Mouse (Mus musculus): ENCODE results near the gene Kpnb1. TPM values are rescaled to one million over a fixed set of nuclear protein-coding genes. Genes with fewer than 3 reads are reported as not detected.

Kpnb1 gene
- polyA plus RNA-seq, 1 experiment, result 22.8 TPM

DNA sequence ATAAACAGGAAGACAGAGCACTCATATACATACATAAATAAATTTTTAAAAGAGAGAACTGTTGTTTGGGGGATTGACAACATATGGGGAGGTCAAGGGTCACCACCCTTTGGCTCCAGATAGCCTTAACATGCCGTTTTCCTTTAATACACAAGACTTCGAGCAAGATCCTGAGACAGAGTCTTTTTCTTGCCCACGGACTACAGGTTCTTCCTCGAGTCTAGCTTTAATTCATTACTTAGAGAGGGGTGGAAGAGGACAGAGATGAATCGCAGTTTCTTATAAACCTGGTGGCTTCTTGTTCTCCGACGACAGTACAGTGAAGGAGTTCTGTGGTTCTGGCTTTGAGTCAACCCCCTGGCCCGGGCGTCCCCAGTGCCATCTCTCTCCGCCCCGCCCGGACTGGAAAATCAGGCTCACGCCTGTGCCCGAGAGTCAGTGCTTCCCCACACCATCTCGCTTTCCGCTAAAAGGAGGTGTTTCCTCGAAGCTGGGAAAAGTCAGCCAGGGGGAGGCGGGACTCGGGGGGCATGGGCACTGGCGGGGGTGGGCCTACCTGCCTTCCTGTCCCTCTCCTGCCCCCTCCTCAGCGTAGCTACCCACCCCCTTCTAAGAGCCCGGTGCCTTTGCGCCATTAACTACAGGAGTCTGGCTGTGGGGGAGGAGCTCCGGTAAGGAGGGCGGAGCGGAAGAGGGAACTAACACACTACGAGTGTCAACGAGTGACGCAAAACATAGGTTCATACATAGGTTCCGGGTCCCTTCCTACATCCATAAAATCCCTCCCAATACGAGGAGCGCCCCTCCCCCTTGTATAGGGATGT is 60.8 kb downstream of the Kpnb1 start:
- Histone ChIP-seq H3K27me3 (ENCODE audit: control insufficient read depth, insufficient read depth, low read length) (no peaks in the 10 kb centered on the region), H3K4me1 (ENCODE audit: control insufficient read depth, insufficient read depth, insufficient read length) (peaks cover 5% of the 10 kb centered on the region; the same call in 1 of the 2 replicates)
- TF ChIP-seq POLR2A (IDR thresholded peaks at IDR 0.05; ENCODE audit: low read depth, low read length) (peak; percentile 56), CTCF (IDR thresholded peaks at IDR 0.05; ENCODE audit: extremely low read depth, insufficient read depth, insufficient read length, insufficient replicate concordance) (no peak)

DNA sequence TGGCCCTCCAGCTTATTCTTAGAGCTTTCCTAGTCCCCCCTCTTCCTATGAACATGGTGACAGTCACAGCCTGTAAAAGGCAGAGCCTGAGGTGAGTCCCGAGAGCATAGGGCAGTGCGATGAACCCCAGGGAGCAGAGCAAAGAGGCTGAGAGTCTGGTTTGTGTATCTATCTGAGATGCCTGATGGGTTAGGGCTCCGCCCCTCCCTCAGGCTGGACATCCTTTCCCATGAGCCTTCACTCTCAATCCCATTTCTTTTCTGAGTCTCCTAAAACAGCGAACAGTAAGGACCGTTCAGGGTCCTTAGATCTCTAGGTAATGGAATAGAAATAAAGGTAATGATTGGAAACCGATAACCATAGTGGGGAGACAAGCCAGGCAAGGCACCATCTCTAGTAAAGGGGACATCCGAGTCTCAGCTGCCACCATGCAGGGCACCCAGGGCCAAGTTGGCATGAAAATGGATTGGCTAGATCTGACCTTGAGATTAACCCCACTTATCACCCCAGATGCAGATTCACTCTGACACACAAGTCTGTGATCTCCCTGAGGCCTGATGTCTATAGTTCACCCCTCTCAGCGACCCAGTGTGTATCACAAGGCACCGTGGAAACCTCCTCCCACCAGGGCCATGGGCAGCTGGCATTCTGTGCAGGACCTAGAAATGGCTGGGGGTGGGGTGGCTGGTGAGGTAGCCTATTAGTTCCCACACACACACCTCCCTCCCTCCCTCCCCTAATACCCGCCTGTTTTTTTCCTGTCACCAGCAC is 63.2 kb downstream of the Kpnb1 start:
- WGBS, result 85% methylated on average over 10 of the region's 10 CpGs
- DNase-seq (ENCODE audit: low read depth in 1 of 2, low spot score in 2 of 2), result no peak
- no peak for TF ChIP-seq CTCF (IDR thresholded peaks at IDR 0.05; ENCODE audit: extremely low read depth, insufficient read depth, insufficient read length, insufficient replicate concordance)
- no peak for TF ChIP-seq POLR2A (IDR thresholded peaks at IDR 0.05; ENCODE audit: low read depth, low read length)
- Histone ChIP-seq H3K4me1 (ENCODE audit: control insufficient read depth, insufficient read depth, insufficient read length) (peaks cover 8% of the 10 kb centered on the region; the same call in 1 of the 2 replicates), H3K4me3 (ENCODE audit: extremely low read depth, insufficient read depth, insufficient read length) (no peak overlapping the region), H3K27ac (ENCODE audit: insufficient read depth, low read length) (no peak overlapping the region), H3K27me3 (ENCODE audit: control insufficient read depth, insufficient read depth, low read length) (no peaks in the 10 kb centered on the region), H3K36me3 (ENCODE audit: control insufficient read depth, insufficient read depth, low read length) (no peaks in the 10 kb centered on the region)

More for the DNA sequence above, 60.8 kb downstream of the Kpnb1 start:
- H3K36me3 ChIP-seq (ENCODE audit: control insufficient read depth, insufficient read depth, low read length), result no peaks in the 10 kb centered on the region
- H3K4me3 ChIP-seq (ENCODE audit: extremely low read depth, insufficient read depth, insufficient read length), result peak overlapping the region; percentile 53
- peak overlapping the region; percentile 65 for H3K27ac ChIP-seq (ENCODE audit: insufficient read depth, low read length)
- peak; percentile 67 to 77 for DNase-seq (ENCODE audit: low read depth in 1 of 2, low spot score in 2 of 2)
- WGBS, result 4% methylated on average over 32 of the region's 32 CpGs

DNA sequence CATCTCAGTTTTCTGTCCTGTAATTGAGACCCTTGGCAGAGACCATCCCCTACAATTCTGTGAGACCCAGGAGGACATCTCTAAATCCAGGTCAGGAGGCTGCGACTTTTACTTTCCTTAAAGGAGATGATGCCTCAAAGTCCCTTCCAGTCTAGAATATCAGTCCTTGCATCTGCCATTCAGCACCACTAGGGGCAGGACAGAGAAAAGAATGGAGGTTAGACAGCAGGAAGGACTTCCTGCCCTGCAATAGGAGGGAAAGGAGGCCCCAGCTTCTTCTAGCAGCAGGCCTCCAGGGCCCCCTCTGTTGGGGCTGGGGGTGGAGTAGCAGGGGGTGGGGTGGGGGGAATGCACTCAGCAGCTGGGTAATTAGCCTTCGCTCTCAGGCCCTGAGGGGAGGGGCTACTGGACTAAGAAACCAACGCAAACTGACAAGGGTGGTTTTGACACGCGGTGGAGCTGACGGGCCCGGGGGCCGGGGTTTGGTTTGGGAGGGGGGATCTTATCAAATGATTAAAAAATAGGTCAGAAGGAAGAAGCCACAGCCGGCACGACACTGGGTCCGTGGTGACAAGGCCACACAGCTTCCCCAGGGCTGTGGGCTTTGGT is 64.3 kb downstream of the Kpnb1 start:
- no peak for TF ChIP-seq POLR2A (IDR thresholded peaks at IDR 0.05; ENCODE audit: low read depth, low read length)
- TF ChIP-seq CTCF (IDR thresholded peaks at IDR 0.05; ENCODE audit: extremely low read depth, insufficient read depth, insufficient read length, insufficient replicate concordance), result peak; percentile 16; the same call in 1 of the 2 replicates

DNA sequence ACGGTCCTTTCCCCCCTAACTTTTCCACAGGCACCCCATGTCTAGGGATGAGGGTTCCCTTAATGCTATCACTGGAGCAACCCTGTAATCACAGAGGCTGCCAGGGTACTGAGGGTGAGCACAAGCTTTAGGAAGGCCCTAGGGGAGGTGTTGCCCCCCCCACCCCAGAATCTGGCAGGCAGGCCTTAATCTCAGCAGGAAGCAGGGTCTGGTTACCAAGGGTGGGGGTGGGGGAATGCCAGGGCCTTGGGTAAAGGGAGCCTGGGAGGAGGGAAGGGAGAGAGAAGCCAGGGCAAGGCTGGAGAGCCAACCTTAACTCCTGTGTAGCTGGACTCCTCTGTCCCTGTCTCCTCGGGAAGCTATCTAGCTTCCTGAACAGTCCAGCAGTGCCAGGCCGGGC is 67.0 kb downstream of the Kpnb1 start:
- 90% methylated on average over 3 of the region's 3 CpGs for WGBS
- no peak overlapping the region for H3K27ac ChIP-seq (ENCODE audit: insufficient read depth, low read length)
- no peaks in the 10 kb centered on the region for H3K27me3 ChIP-seq (ENCODE audit: control insufficient read depth, insufficient read depth, low read length)
- DNase-seq (ENCODE audit: low read depth in 1 of 2, low spot score in 2 of 2), result no peak
- no peak for TF ChIP-seq POLR2A (IDR thresholded peaks at IDR 0.05; ENCODE audit: low read depth, low read length)
- no peak for TF ChIP-seq CTCF (IDR thresholded peaks at IDR 0.05; ENCODE audit: extremely low read depth, insufficient read depth, insufficient read length, insufficient replicate concordance)
- no peak overlapping the region for H3K4me3 ChIP-seq (ENCODE audit: extremely low read depth, insufficient read depth, insufficient read length)
- H3K36me3 ChIP-seq (ENCODE audit: control insufficient read depth, insufficient read depth, low read length), result no peaks in the 10 kb centered on the region
- H3K4me1 ChIP-seq (ENCODE audit: control insufficient read depth, insufficient read depth, insufficient read length), result peaks cover 5% of the 10 kb centered on the region; the same call in 1 of the 2 replicates

More for the DNA sequence above, 64.3 kb downstream of the Kpnb1 start:
- Histone ChIP-seq H3K27me3 (ENCODE audit: control insufficient read depth, insufficient read depth, low read length) (no peaks in the 10 kb centered on the region), H3K36me3 (ENCODE audit: control insufficient read depth, insufficient read depth, low read length) (no peaks in the 10 kb centered on the region), H3K27ac (ENCODE audit: insufficient read depth, low read length) (no peak overlapping the region), H3K4me1 (ENCODE audit: control insufficient read depth, insufficient read depth, insufficient read length) (peaks cover 5% of the 10 kb centered on the region; the same call in 1 of the 2 replicates), H3K4me3 (ENCODE audit: extremely low read depth, insufficient read depth, insufficient read length) (no peak overlapping the region)
- WGBS, result 49% methylated on average over 11 of the region's 11 CpGs
- DNase-seq (ENCODE audit: low read depth in 1 of 2, low spot score in 2 of 2), result no peak

DNA sequence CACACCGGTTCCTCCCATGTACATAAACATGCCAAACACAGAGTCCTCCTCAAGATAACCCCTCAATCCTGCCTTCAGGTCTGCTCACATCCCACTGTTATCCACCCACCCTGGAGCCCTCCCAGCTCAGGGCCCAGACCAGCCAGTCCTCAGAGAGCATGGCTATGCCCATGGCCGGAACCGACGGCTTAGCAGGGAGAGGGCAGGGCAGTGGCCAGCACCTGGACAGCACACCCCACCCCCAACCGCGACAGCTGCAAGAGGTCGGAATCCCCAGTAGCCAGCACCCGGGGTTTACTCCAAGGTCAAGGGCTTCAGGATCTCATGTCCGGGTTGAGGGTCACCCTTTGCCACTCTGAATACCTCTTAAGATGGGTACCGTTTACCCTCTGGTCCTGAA is 67.5 kb downstream of the Kpnb1 start:
- Histone ChIP-seq H3K27me3 (ENCODE audit: control insufficient read depth, insufficient read depth, low read length) (peaks cover 3% of the 10 kb centered on the region; the same call in 1 of the 2 replicates), H3K4me3 (ENCODE audit: extremely low read depth, insufficient read depth, insufficient read length) (no peak overlapping the region), H3K27ac (ENCODE audit: insufficient read depth, low read length) (no peak overlapping the region), H3K36me3 (ENCODE audit: control insufficient read depth, insufficient read depth, low read length) (no peaks in the 10 kb centered on the region), H3K4me1 (ENCODE audit: control insufficient read depth, insufficient read depth, insufficient read length) (peaks cover 5% of the 10 kb centered on the region; the same call in 1 of the 2 replicates)
- no peak for DNase-seq (ENCODE audit: low read depth in 1 of 2, low spot score in 2 of 2)
- WGBS, result 92% methylated on average over 10 of the region's 10 CpGs
- no peak for TF ChIP-seq CTCF (IDR thresholded peaks at IDR 0.05; ENCODE audit: extremely low read depth, insufficient read depth, insufficient read length, insufficient replicate concordance)
- no peak for TF ChIP-seq POLR2A (IDR thresholded peaks at IDR 0.05; ENCODE audit: low read depth, low read length)

DNA sequence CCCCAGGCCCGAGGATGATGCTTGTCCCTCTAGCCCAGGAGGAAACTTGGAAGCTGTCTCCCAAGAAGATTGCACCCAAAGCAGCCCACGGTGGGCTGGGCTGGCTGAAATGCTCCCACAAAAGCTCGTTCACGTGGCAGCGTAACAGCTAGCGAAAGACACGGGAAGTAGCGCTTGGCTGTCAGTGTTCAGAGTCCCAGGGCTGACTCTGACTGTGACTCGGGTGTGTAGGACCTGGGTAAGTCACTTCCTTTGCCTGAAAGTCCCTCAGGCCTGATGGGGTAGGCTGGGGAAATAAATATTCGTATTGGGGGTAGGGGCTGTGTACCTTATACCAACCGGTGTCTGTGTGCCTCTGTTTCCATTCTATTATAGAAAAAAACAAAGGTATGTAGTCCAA is 71.9 kb downstream of the Kpnb1 start:
- H3K27me3 ChIP-seq (ENCODE audit: control insufficient read depth, insufficient read depth, low read length), result peaks cover 10% of the 10 kb centered on the region
- no peak for DNase-seq (ENCODE audit: low read depth in 1 of 2, low spot score in 2 of 2)

More for the DNA sequence above, 71.9 kb downstream of the Kpnb1 start:
- no peak overlapping the region for H3K27ac ChIP-seq (ENCODE audit: insufficient read depth, low read length)
- TF ChIP-seq CTCF (IDR thresholded peaks at IDR 0.05; ENCODE audit: extremely low read depth, insufficient read depth, insufficient read length, insufficient replicate concordance) (no peak), POLR2A (IDR thresholded peaks at IDR 0.05; ENCODE audit: low read depth, low read length) (no peak)
- H3K4me3 ChIP-seq (ENCODE audit: extremely low read depth, insufficient read depth, insufficient read length), result peak overlapping the region; percentile 65; the same call in 1 of the 2 replicates
- no peaks in the 10 kb centered on the region for H3K36me3 ChIP-seq (ENCODE audit: control insufficient read depth, insufficient read depth, low read length)
- 7% methylated on average over 11 of the region's 11 CpGs for WGBS
- H3K4me1 ChIP-seq (ENCODE audit: control insufficient read depth, insufficient read depth, insufficient read length), result peaks cover 6% of the 10 kb centered on the region
